Mouse (Mus musculus) MN1 (cell line): Measurements from ENCODE around the gene Adam1a.
"Not testable (repeated sequence)": the region's sequence is repeated elsewhere in the genome, so short reads cannot be mapped to it uniquely, and the experiment has no call there.

Experiments
- DNase-seq: peaks from one replicate; pipeline ENCODE4 v3.0.0-alpha.2; 2016; ENCODE audit warnings: low spot score

Adam1a gene

DNA sequence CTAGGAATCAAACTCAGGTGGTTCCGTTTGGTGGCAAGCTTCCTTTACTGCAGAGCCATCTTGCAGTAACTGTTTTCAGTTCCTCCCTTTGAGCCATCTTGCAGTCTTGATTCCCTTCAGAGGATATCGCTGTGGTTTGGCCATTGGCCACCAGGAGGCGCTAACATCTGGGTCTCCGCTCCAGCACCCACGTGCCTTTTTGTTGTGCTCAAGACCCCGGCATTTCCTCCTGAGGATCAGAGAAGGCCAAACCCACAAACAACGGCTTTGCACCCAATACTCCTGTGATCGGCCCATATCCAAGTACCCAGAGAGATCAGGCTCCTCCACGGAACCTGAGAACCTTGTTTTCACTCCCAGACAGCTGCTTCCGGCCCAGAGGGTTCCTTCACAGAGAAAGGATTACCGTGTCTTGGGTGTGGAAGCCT is 19.2 kb upstream of the Adam1a start:
- peak; percentile 65 for DNase-seq

DNA sequence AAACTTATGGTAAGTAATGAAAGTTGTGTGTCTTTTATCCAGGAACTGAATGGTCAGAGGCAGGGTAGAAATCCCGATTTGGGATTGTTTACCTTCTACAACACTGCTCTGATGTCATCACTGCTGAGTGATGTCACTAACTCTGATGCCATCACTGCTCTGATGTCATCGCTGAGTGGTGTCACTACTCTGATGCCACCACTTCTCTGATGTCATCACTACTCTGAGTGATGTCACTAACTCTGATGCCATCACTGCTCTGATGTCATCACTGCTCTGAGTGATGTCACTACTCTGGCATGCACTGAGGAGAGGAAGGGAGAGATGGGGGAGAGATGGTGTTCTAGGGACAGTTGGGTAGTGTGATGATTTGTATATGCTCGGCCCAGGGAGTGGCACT is 17.2 kb upstream of the Adam1a start:
- DNase-seq = no peak

DNA sequence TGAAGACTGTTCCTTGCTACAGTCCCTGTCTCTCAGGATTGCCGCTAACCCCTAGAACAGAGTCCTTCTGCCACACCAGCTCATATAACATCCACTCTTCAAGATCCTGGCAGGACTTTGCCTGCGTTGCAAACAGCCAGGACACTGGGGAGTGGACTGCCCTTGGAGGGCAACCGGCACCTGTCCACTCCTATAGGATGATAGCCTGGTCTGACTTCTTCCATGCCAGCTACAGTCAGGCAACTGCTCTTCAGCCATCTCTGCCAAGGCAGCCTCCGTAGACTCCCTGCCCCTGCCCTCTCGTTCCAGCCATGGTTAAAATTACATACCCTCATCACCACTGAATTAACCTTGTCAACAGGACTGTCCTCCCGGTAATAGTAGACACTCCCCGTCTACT is 3.9 kb upstream of the Adam1a start:
- no peak for DNase-seq

DNA sequence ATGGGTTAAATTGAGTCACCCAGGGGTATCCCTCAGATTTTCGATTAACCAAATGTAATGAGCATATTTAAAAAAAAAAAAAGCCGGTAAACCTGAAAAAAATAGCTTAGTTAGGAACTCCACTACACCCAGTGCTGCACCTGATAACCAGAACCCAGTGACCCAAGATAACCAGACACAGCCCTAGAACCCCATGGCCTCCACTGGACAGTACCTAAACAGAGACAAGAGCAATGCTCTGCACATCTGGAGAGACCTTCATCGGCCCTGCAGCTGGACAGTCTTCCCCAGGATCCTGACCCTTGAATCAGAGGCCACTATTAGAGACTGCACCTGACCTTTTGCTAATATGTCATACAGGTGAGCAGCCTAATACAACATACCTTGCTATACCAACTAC is 1.8 kb upstream of the Adam1a start:
- no peak for DNase-seq

DNA sequence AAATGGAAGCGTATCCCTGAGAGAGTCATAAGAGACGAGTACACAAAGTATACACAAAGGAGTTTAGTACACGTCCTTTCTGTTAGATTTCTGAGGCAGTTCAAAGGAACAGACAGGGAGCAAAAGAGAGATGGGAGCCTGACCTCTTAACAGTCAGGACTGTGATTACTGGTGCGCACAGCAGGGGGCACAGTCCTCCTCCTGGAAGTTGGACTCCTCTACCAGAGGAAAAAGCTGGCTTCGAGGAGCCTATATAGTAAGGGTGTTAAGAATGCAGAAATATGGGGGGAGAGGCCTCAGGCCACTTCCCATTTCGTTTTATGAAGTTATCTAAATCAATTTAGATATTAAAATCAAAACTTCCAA is 1.2 kb upstream of the Adam1a start:
- DNase-seq = peak; percentile 79

DNA sequence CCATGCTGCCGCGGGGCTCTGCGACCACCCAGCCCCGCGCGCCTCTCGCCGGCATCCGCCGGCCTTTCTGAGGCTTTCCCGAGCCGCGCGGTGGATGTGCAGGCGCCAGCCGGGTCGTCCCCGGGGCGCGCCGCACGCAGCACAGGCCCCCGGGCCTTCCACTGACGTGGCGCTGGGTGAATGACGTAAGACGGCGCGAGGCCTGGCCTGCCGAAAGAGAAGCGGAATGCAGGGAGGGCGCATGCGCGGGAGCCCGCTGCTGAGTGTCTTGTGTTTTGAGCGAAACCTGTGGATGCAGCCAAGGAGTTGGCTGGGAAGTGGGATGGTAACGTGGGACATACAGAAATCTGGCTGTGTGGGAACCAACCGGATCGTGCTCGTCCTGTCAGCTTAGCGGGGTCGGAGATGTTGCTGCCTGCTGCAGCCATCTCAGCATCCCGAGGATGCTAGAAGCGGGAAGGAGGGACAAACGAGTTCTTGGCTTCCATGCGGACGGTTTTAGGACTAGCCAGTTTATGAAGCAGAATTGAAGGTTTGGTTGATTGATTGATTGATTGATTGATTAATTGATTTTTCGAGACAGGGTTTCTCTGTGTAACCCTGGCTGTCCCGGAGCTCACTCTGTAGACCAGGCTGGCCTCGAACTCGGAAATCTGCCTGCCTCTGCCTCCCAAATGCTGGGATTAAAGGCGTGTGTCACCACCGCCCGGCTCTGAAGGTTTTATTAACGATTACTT is 679 bp upstream of the Adam1a start, which contains the start of gene Mapkapk5:
Gene Mapkapk5, minus strand, starts transcription at position 113 of the 737 bp plus-strand sequence.
- DNase-seq = peak; percentile 97

DNA sequence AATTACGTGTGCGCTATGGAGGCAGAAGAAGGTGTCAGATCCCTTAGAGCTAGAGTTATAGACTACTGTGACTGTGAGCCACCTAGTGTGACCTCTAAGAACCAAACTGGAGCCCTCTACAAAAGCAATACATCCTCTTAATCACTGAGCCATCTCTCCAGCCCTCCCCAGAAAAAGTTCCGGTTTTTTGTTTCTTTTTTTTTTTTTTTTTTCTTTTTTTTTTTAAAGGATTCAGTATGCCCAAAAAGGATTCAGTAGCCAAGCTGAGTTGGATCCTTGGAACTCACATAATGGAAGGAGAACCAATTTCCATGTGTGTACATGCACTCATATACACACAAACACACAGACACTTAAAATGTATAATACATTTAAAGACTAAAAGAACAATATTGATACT is 1.9 kb downstream of the Adam1a start:
- DNase-seq = no peak

DNA sequence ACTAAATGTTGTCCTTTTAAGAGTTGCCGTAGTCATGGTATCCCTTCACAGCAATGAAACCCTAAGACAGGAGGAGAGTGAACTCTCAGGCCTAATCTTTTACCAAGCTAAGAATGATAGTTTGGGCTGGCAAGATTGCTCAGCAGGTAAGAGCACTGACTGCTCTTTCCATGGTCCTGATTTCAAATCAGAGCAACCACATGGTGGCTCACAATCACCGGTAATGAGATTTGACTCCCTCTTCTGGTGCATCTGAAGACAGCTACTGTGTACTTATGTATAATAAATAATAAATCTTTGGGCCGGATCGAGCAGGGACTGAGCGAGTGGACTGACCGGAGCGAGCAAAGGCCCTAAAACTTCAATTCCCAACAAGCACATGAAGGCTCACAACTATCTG is 4.0 kb downstream of the Adam1a start:
- DNase-seq = no peak

DNA sequence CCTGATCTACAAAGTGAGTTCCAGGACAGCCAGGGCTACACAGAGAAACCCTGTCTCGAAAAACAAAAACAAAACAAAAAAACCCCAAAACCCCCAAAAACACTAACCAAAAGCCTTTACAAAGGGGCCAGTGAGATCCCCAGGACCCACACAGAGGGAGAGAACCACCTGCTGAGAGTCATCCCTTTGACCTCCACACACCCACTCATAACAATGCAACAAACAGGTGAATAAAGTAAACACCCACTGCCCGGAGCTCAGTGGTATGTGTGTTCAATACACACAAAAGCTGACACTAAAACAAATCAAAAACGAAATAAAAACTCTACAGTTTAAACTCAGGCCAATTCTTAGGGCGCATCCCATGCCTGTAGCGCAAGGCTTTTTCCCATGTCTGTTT is 5.2 kb downstream of the Adam1a start:
- no peak for DNase-seq

DNA sequence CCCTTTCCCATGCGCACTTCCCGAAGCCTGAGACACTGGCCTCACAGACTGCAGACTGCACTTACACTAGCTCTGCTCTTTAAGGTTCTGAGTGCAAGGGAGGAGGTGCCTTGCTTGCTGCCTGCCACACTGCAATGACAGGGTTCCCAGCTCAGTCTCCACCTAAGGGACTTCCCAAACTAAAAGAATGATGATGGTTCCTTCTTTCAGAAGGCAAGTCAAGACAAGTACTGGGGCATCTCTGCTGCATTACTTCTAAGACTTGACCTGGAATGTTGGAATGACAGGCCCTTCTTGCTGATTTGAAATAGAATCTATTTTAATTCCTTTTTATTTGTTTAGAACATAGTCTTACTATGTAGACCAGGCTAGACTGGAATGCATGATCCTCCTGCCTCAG is 7.7 kb downstream of the Adam1a start:
- no peak for DNase-seq

DNA sequence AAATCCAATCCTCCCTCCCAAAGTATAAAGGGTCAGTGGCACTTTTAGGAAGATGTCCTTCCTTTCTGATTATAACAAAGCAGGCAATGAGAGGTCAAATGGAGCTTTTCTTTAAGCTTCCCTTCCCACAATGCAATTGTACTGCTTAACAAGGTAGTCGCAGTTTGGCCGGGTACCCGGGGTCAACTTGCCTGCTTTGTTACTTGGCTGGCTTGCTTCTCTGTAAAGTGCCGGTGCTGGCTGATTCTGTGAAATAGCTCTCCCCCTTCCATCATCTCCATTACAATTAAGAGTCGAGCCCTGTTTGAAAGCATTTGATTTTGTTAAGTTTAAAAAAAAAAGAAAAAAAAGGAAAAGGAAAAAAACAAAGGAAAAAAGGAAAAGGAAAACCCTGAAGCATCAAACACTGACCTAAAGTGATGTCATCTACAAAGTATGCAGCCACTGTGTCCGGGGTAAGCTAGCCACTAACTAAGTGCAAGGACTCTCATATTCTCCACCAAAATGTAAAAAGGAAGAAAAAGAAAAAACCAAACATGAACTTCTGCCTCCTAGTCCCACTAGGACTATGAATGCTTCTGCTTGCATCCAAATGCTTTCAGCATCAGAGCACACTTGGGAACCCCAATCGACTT is 8.2 kb downstream of the Adam1a start:
- no peak for DNase-seq

DNA sequence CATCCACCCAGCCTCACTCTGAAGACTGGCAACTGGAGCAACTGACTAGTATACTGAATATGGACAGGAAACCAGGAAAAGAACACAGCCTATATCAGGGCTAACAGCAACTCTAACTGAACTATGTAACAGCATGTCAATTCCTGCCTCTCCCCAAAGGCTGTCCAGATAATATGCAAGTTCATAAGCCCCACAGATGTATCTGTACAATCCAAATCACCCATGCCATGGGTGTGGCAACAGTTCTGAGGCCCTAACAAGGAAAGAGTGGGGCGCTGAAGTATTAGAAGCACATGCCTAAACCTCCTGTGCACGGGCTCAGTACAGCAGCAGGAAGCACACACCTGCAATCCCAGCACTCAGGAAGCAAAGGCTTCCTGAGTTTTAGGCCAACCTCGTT is 10.2 kb downstream of the Adam1a start:
- DNase-seq = no peak

DNA sequence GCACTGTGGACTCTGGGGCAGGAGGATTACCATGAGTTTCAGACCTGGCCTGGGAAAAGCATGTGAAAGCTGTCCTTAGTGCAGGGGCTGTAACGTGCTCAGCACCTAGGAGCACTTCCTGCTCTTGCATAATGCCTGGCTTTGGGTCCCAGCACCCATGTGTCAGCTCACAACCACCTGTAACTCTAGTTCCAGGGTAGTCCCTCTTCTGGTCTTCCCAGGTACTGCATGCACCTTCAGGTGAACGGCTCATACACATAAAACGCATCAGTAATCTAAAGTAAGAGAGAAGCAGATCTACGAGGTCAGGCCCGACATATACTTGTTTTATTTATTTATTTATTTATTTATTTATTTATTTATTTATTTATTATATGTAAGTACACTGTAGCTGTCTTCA is 10.8 kb downstream of the Adam1a start:
- peak; percentile 31 for DNase-seq

DNA sequence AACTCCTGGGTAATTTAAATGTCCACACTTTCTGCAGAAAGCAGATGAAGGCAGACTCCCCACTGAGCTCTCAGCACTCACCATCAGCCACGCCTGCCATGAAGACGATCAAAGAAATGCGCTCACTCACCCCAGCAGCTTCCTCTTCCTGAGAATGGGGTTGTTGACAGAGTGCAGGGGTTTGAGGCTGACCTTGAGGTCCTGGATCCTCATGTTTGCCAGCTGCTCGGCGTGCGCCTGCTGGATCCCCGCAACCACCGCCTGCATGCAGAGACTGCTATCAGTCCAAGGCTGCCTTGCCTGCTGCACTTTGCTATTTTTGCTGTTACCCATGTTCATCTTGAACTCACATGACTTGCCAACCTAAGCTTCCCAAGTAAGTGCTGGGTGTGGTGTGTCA is 18.3 kb downstream of the Adam1a start:
- DNase-seq = no peak

DNA sequence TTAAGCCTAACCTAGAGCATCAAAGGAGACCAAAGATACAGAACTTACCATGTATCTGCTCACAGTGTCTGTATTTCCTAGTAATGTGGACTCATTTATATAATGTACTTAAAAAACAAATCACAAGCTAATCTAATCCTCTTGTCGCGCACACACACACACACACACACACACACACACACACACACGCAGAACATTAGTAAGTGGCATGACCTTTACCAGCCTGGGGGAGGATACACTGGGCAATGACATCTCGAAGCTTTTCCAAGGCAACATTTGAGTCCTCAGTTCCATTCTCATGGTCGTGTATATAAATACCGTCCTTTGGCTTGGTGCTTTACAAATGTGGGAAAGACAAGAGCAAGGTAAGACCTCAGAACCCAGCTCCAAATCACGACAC is 18.8 kb downstream of the Adam1a start:
- DNase-seq = no peak

DNA sequence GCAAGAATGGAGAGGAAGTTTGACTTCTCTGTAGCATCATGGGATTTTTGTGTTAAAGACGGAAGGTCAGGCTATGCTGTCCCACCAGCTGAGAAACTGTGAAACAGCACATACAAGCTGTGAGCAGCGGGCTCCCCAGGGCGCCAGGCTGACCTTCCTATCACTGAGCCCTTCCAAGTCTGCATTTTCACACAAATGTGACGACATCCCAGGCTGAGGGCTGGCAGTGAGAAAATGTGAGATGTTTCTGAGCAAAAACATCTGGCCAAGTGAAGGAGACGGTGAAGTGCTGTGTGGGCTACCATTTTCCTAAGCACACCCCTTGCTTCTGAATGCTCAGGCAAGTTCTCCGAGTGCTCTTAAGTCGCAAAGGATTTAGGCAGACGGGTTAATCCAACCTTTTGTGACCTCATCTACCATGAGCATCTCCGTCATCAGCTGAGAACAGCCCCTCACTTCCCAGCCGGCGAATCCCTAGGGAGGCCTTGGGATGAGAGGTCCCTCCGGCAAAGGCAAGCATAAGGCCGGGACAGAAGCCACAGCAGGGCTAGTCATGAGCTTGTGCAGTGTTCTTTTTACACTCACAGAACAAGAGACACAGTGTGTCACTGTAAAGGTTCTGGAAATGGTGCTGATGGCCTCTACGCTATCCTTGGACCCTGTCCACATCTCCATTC is 19.4 kb downstream of the Adam1a start:
- DNase-seq = no peak

DNA sequence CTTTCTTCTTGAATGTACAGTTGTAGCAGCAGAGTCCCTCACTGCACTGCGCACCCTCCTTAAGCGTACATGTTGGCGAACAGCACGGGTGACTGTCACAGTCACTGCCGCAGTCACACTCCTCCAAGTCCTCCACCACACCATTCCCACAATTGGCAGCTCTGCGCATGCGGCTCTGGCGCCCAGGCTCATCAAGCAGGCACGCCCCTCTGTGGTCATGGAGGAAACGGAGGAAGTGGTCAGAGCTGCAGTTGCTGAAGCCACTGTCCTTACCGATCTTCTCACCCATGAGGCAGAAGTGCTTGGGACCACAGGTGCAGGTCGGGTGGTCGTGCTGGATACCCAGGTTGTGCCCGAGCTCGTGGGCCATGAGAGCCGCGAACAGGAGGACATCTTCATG is 25.5 kb downstream of the Adam1a start:
- not testable (repeated sequence) for DNase-seq

DNA sequence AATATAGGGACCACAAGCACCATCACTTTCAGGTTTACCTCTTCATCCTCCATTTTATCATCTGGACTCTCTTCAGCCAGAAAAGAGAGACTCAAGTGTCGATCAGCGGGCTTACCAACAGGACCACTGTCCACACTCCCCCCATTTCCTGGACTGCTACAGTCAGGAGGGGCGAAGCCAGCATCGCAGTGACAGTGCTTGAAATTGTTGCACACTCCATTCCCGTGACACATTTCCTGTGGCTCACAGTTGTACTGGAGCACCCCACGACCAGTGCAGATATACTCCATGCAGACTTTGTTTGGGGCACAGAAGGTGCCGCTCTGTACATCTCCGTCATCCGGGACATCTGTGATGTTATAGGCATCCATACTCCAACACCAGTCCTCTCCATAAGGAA is 26.3 kb downstream of the Adam1a start:
- no peak for DNase-seq

DNA sequence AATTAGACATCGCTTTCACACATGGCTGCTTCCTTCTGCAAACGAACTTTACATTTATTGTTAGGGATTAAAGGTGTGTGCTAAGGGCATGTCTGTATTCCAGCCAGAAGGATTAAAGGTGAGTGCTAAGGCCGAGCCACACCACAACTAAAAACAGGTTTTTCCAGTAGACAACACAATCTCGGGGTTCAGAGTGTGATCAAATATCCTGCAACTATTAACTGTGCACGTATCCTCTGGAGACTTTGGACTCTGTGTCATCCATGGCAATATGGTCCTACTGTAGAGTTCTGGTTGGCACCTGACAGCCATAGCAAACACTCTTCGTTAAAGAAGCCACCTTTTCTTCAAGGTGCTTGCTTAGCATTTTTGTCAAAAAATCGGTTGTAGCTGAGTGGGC is 35.3 kb downstream of the Adam1a start:
- no peak for DNase-seq

DNA sequence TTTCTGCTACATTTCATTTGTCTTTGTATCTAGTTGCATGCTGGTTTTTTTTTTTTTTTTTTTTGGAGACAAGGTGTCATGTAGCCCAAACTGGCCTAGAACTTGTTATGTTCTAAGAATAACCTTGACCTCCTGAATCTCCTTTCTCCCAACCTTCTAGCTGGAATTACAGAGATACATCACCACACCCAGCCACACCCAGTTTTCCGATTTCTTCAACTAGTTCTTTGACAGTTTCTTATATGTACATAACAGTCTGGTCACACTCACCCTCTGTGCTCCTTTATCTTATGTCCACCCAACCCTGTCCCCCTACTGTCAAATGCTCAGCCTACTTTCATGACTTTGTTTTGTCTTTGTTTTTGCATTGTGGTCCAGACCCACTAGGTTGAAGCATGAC is 38.4 kb downstream of the Adam1a start:
- DNase-seq = no peak

DNA sequence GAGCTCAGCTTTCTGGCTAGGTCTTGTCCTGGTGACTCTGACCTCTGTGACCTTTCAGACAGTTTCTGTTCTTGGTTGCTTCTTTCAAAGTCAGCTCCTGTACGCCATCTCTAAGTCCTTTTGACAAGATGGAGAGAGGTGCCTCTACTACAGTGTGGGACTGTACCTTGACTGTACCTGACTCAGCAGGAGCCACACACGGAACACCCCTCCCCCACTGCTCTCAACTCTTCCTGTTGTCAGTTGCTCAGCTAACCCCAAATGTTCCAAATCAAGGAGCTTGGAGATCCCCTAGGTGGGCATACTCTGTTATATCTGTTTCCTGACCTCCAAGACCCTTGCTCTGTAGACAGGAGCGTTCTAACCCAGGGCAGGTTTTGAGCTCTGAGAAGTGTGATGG is 42.1 kb downstream of the Adam1a start, which contains the start of gene Adam1b:
Gene Adam1b, minus strand, starts transcription at position 205 of the 400 bp plus-strand sequence.
- no peak for DNase-seq

DNA sequence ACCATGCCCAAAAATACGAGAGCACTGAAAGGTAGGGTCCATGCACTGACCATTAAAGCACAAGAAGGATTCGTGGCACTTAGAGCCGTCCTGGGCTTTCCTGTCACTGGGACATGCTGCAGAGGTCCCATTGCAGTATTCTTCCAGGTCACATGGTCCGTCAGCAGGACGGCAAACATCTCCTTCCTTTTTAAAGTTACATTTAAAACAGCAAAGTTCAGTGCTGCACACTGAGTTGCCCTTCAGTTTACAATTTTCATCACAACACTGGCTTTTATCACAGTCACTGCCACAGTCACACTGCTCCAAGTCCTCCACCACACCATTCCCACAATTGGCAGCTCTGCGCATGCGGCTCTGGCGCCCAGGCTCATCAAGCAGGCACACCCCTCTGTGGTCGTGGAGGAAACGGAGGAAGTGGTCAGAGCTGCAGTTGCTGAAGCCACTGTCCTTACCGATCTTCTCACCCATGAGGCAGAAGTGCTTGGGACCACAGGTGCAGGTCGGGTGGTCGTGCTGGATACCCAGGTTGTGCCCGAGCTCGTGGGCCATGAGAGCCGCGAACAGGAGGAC is 43.8 kb downstream of the Adam1a start:
- DNase-seq = not testable (repeated sequence)

DNA sequence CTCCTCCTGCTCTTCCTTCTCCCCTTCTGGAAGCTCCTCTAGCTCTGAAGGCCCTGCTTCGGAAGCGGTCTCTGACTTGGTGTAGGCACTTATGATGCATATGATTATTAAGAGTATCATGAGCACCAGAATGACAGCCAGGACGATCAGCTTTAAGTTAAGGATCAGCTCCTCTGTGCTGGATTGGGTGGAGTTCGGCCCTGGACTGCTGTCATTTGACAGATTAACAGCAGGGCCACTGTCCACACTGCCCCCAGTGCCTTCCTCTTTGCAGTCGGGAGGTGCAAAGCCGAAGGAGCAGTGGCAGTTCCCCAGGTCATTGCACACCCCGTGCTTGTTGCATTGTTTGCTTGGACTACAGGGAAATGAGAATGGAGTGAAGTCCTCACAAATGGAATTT is 44.6 kb downstream of the Adam1a start:
- DNase-seq = no peak
